Mouse (Mus musculus): ENCODE results near the gene Zfp160.
"Not testable (repeated sequence)": the region's sequence is repeated elsewhere in the genome, so short reads cannot be mapped to it uniquely, and the experiment has no call there.

DNA sequence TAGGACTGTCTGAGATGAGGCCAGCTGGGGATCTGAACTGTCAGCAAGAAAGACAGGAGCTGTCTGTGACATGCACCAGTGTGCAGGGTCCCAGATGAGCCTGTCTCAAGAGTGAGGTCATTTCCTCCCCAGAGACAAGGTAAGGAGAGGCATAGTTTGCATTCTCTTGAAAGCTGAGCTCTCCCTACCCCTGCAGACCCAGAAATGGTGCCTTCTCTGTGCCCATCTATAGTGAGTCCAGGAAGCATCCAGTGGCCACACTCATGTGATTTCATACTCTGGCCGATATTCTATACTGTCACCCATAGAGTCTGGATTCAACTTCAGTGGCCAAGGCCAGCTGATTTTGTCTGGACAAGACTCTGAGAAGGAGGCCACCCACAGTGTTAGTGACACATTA, 46.4 kb downstream of the Zfp160 start:
- not testable (repeated sequence) for TF ChIP-seq USF1 (IDR thresholded peaks at IDR 0.05; ENCODE audit: low read depth); CTCF (IDR thresholded peaks at IDR 0.05; ENCODE audit: control insufficient read depth, insufficient read depth, insufficient read length); MYOD1 (IDR thresholded peaks at IDR 0.05; ENCODE audit: control insufficient read depth, insufficient read length, low read depth)

All from C2C12 (cell line).